ENCODE assay signal across 9 mouse cellular contexts in the genomic region with DNA sequence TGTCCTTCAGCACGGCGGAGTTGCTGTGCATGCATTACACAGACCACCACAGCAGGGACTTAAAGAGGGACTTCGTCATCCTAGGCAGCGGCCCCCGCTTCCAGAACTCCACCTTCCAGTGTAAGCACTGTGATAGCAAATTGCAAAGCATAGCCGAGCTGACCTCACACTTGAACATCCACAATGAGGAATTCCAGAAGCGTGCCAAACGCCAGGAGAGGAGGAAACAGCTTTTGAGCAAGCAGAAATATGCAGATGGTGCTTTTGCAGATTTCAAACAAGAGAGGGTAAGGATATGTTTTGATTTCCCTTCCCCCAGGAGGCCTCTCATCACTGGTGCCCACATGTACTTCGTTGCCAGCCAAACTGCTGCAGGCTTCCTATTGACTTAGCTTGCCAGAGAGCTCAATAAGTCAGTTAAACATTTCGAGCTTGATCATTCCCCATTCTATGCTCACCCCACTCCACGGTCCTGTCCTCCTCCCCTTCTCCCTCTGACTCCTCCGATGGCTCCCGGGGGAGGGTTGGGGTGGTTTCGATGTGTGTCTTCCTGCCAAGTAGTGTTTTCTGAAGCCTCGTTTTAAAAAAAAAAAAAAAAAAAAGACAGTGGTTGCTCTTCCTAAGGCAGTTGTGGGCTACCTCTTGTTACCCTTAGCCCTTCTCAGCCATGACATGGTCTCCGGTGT.
A peak's percentile ranks its signal among the peaks of the same experiment; 100 is the strongest.
DNase-seq lines count a peak whose midpoint lies in the region; ATAC-seq lines count a peak whose summit lies in the region.
"Had no signal": no experiment of that assay in that cellular context is flagged by ENCODE, and none has a peak within 500 bp of the region (broad histone marks: within the 10 kb centered on the region; RNA-seq: fewer than 3 reads in every experiment).

No protein-coding gene starts in this region.

- H3K4me2 ChIP-seq in heart, embryonic 14.5 days (ENCODE audit: low read length), result 0 out of 2 replicates have a peak overlapping the region, but pooled peaks have one; percentile 11
- H3K4me2 ChIP-seq in neural tube, embryonic 15.5 days, result no peak overlapping the region

- H3K9ac ChIP-seq in heart, embryonic 14.5 days (ENCODE audit: low read length), result no peak overlapping the region
- no peak overlapping the region for H3K9ac ChIP-seq in neural tube, embryonic 15.5 days (replicated peaks)

- peaks cover 7 to 11% of the 10 kb centered on the region in 2 experiments for H3K4me1 ChIP-seq in heart, embryonic 14.5 days (ENCODE audit: control insufficient read depth in 2 of 2, insufficient read depth in 2 of 2, low read length in 2 of 2)
- H3K4me1 ChIP-seq in neural tube, embryonic 15.5 days, result peaks cover 12% of the 10 kb centered on the region

- H3K4me3 ChIP-seq in heart, embryonic 14.5 days (ENCODE audit: control insufficient read depth in 1 of 2, insufficient read depth in 1 of 2, low read depth in 1 of 2, low read length in 2 of 2), result no peak overlapping the region
- no peak overlapping the region for H3K4me3 ChIP-seq in neural tube, embryonic 15.5 days (replicated peaks)

- no peaks in the 10 kb centered on the region for H3K9me3 ChIP-seq in heart, embryonic 14.5 days (ENCODE audit: control insufficient read depth, low read length)
- no peaks in the 10 kb centered on the region for H3K9me3 ChIP-seq in neural tube, embryonic 15.5 days (replicated peaks)

- 60% methylated on average over 16 of the region's 16 CpGs for WGBS in heart, embryonic 14.5 days
- WGBS in neural tube, embryonic 15.5 days, result 69% methylated on average over 16 of the region's 16 CpGs

- H3K36me3 ChIP-seq in heart, embryonic 14.5 days (ENCODE audit: control insufficient read depth, insufficient read depth, low read length), result peaks cover 99% of the 10 kb centered on the region
- peaks cover 88% of the 10 kb centered on the region for H3K36me3 ChIP-seq in neural tube, embryonic 15.5 days

- H3K27ac ChIP-seq in heart, embryonic 14.5 days (replicated peaks in 1 of 2; ENCODE audit: control insufficient read depth in 1 of 2, insufficient read depth in 1 of 2, low read depth in 2 of 2, low read length in 2 of 2), result 0 out of 4 replicates have a peak overlapping the region, but pooled peaks have one; percentile 28 to 42
- peak overlapping the region; percentile 28; the same call in 1 of the 2 replicates for H3K27ac ChIP-seq in neural tube, embryonic 15.5 days (replicated peaks)

- intact Hi-C loops in heart, postnatal 25 days (cut with DNase I), result loop anchor here (5.0 kb wide), 1 partner anchor 64 kb away; no protein-coding TSS in a partner anchor

- peak; percentile 47; the same call in 1 of the 2 replicates for ATAC-seq in heart, embryonic 14.5 days (ENCODE audit: insufficient number of reproducible peaks, insufficient read depth, low FRiP score, low read depth)
- peak; percentile 87 for ATAC-seq in frontal cortex, adult (ENCODE audit: low TSS enrichment)
- ATAC-seq in neural tube, embryonic 15.5 days (ENCODE audit: low FRiP score), result no peak
- no peak for ATAC-seq in megakaryocyte-erythroid progenitor cell, adult 5-6 weeks (replicated peaks; ENCODE audit: low FRiP score, low TSS enrichment, poor library complexity, severe bottlenecking)
- no peak for ATAC-seq in activated CD4-positive, CD25-positive, alpha-beta regulatory T cell, adult 4 months
- no peak for ATAC-seq in inflammation-experienced regulatory T-cells, adult 6 months

- no peaks in the 10 kb centered on the region for H3K27me3 ChIP-seq in heart, embryonic 14.5 days (ENCODE audit: control insufficient read depth, insufficient read depth, low read length)
- no peaks in the 10 kb centered on the region for H3K27me3 ChIP-seq in neural tube, embryonic 15.5 days (replicated peaks)

- DNase-seq in heart, postnatal 25 days (ENCODE audit: low spot score), result no peak
- peak; percentile 31 for DNase-seq in layer of hippocampus, adult 9-10 months (ENCODE audit: low spot score)
- DNase-seq: gastrocnemius, postnatal 10 days had no signal

Comparison
In these comparisons a context has a peak if more than half of its experiments do, and no peak if none do; other contexts are left out.
1. ATAC-seq: peak in heart, embryonic 14.5 days (single experiment) and frontal cortex, adult (single experiment); none in neural tube, embryonic 15.5 days (single experiment), megakaryocyte-erythroid progenitor cell, adult 5-6 weeks (single experiment), activated CD4-positive, CD25-positive, alpha-beta regulatory T cell, adult 4 months (single experiment) and inflammation-experienced regulatory T-cells, adult 6 months (single experiment).